Mouse (Mus musculus): ENCODE results near the gene Rpl26. TPM values are rescaled to one million over a fixed set of nuclear protein-coding genes. Genes with fewer than 3 reads are reported as not detected.

Rpl26 gene
- polyA plus RNA-seq, 1 experiment from 2014 or later, result 691 TPM

- no peak for ATAC-seq (ENCODE audit: low FRiP score)
- Histone ChIP-seq H3K9ac (peak overlapping the region; percentile 8; the same call in 1 of the 2 replicates), H3K4me3 (no peak overlapping the region), H3K27ac (no peak overlapping the region), H3K36me3 (no peaks in the 10 kb centered on the region), H3K4me1 (replicated peaks) (no peaks in the 10 kb centered on the region), H3K4me2 (no peak overlapping the region), H3K9me3 (no peaks in the 10 kb centered on the region), H3K27me3 (no peaks in the 10 kb centered on the region)
- WGBS, result 80% methylated on average over 15 of the region's 15 CpGs
These were observed 9.1 kb upstream of the Rpl26 start for GRCm38 (mm10) chr11:68892233-68892832.

GRCm38 (mm10) chr11:68893911-68894464, 7.4 kb upstream of the Rpl26 start:
- no peak overlapping the region for H3K4me3 ChIP-seq
- no peaks in the 10 kb centered on the region for H3K36me3 ChIP-seq
- H3K27me3 ChIP-seq, result 0 out of 2 replicates have a peak, but pooled peaks cover 1% of the 10 kb centered on the region
- H3K27ac ChIP-seq, result no peak overlapping the region
- WGBS, result 75% methylated on average over 12 of the region's 12 CpGs
- H3K4me2 ChIP-seq, result no peak overlapping the region
- ATAC-seq (ENCODE audit: low FRiP score), result no peak
- H3K9me3 ChIP-seq, result no peaks in the 10 kb centered on the region
- H3K9ac ChIP-seq, result no peak overlapping the region; the same call in 1 of the 2 replicates
- no peaks in the 10 kb centered on the region for H3K4me1 ChIP-seq (replicated peaks)

DNA sequence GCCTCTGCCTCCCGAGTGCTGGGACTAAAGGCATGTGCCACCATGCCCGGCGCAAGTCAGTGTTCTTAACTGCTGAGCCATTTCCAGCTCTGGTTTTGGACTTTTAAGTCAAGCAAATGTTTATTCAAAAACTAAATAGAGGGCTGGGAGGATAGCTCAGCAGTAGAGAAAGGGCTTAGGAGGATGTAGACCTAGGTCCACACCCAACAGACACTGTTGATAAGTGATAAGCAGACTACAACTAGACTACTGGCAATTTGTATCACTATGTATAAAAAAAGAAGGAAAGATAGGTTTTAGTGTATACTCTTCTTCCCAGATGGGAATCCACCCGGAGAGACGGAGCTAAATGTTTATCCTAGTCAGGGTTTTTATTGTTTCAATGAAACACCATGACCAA, 5.1 kb upstream of the Rpl26 start:
- H3K9me3 ChIP-seq, result no peaks in the 10 kb centered on the region
- H3K27ac ChIP-seq, result no peak overlapping the region
- no peak overlapping the region for H3K4me3 ChIP-seq
- ATAC-seq (ENCODE audit: low FRiP score), result no peak
- 95% methylated on average over 5 of the region's 5 CpGs for WGBS
- H3K4me2 ChIP-seq, result no peak overlapping the region
- no peak overlapping the region for H3K9ac ChIP-seq
- no peaks in the 10 kb centered on the region for H3K36me3 ChIP-seq
- H3K4me1 ChIP-seq (replicated peaks), result peaks cover 5% of the 10 kb centered on the region; the same call in 1 of the 2 replicates
- 0 out of 2 replicates have a peak, but pooled peaks cover 10% of the 10 kb centered on the region for H3K27me3 ChIP-seq

- Histone ChIP-seq H3K27me3 (0 out of 2 replicates have a peak, but pooled peaks cover 10% of the 10 kb centered on the region), H3K9ac (no peak overlapping the region), H3K27ac (no peak overlapping the region), H3K4me1 (replicated peaks) (peaks cover 5% of the 10 kb centered on the region; the same call in 1 of the 2 replicates), H3K4me2 (no peak overlapping the region), H3K9me3 (no peaks in the 10 kb centered on the region), H3K4me3 (no peak overlapping the region), H3K36me3 (no peaks in the 10 kb centered on the region)
- 47% methylated on average over 4 of the region's 4 CpGs for WGBS
- ATAC-seq (ENCODE audit: low FRiP score), result no peak
These were observed 4.3 kb upstream of the Rpl26 start for GRCm38 (mm10) chr11:68897120-68897519.

DNA sequence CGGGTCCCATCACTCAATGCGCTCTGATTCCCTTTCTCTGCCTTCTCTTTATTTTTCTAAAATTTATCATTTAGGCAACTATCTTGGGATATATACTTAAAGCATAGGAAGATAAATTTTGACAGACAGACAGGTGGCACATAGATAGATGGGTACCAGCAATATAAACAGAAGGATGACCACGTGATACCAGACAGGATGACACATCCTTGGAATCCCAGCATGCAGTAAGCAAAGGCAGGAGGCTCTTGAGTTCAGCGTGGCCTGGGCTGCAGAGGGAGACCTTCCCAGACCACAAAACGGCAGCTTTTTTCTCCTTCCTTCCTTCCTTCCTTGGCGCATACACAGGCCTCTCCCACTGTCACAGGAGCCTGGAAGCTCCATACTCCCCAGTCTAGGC, 3.5 kb upstream of the Rpl26 start:
- Histone ChIP-seq H3K36me3 (peaks cover 1% of the 10 kb centered on the region; the same call in 1 of the 2 replicates), H3K4me1 (replicated peaks) (peaks cover 12% of the 10 kb centered on the region), H3K9ac (no peak overlapping the region), H3K27ac (no peak overlapping the region), H3K4me3 (no peak overlapping the region), H3K4me2 (no peak overlapping the region), H3K27me3 (0 out of 2 replicates have a peak, but pooled peaks cover 10% of the 10 kb centered on the region), H3K9me3 (no peaks in the 10 kb centered on the region)
- no peak for ATAC-seq (ENCODE audit: low FRiP score)
- 82% methylated on average over 6 of the region's 6 CpGs for WGBS

DNA sequence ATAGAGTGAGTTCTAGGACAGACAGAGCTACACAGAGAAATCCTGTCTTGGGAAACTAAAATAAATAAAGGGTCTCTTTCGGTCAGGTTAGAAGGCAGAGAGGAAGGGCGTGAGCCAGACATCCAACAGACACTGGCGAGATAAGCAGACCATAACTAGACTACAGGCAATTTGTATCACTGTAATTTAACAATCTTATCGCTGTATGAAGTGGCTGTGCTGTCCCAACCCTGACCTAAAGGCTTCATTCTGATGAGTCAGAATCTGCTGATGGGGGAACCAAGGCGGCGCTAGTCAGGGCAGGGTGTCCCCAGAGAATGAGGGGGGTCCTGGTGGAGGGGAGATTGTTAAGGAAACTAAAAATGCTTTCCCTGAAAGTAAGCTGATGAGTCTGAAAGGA, 2.6 kb upstream of the Rpl26 start:
- no peak overlapping the region for H3K4me2 ChIP-seq
- H3K36me3 ChIP-seq, result peaks cover 11% of the 10 kb centered on the region
- H3K27ac ChIP-seq, result no peak overlapping the region
- H3K27me3 ChIP-seq, result 0 out of 2 replicates have a peak, but pooled peaks cover 10% of the 10 kb centered on the region
- H3K4me3 ChIP-seq, result no peak overlapping the region
- H3K9me3 ChIP-seq, result no peaks in the 10 kb centered on the region
- ATAC-seq (ENCODE audit: low FRiP score), result no peak
- WGBS, result 88% methylated on average over 6 of the region's 6 CpGs
- H3K4me1 ChIP-seq (replicated peaks), result peaks cover 16% of the 10 kb centered on the region
- no peak overlapping the region for H3K9ac ChIP-seq

GRCm38 (mm10) chr11:68899815-68900214, 1.6 kb upstream of the Rpl26 start:
- Histone ChIP-seq H3K36me3 (peaks cover 21% of the 10 kb centered on the region), H3K27me3 (0 out of 2 replicates have a peak, but pooled peaks cover 10% of the 10 kb centered on the region), H3K4me3 (no peak overlapping the region), H3K4me2 (no peak overlapping the region), H3K4me1 (replicated peaks) (peaks cover 16% of the 10 kb centered on the region), H3K9me3 (no peaks in the 10 kb centered on the region), H3K27ac (no peak overlapping the region), H3K9ac (no peak overlapping the region)
- ATAC-seq (ENCODE audit: low FRiP score), result no peak
- WGBS, result 90% methylated on average over 8 of the region's 8 CpGs

DNA sequence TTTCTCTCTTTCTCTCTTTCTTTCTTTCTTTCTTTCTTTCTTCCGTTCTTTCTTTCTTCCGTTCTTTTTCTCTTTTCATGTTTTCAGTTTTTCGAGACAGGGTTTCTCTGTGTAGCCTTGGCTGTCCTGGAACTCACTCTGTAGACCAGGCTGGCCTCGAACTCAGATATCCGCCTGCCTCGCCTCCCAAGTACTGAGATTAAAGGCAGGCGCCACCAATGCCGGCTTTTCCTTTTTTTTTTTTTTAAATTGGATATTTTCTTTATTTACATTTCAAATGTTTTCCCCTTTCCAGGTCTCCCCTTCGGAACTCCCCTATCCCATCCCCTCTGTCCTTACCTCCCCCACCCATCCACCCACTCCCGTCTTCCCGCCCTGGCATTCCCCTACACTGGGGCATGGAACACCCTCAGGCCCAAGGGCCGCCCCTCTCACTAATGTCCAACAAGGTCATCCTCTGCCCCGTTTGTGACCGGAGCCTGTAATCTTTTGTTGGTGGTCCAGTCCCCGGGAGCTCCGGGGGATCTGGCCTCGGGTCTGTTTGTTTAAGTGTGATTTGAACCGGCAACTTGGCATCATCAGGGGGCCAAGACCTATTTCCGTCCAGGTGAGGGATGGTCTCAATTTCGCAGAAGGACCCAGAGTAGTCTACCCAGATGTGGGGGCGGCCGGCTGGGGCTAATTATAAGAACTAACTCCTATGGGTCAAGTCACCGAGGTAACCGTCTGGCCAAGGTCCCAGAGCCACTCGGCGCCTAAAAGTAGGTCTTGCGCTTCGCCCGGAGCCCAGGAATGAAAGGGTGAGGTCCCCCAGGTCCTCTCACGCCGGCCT, 648 bp upstream of the Rpl26 start:
- H3K36me3 ChIP-seq, result peaks cover 30% of the 10 kb centered on the region
- no peaks in the 10 kb centered on the region for H3K9me3 ChIP-seq
- H3K4me1 ChIP-seq (replicated peaks), result peaks cover 16% of the 10 kb centered on the region
- ATAC-seq (ENCODE audit: low FRiP score), result peak; percentile 65; the same call in 1 of the 2 replicates
- H3K4me3 ChIP-seq, result peak overlapping the region; percentile 94
- H3K27me3 ChIP-seq, result 0 out of 2 replicates have a peak, but pooled peaks cover 10% of the 10 kb centered on the region
- peak overlapping the region; percentile 60 for H3K4me2 ChIP-seq
- WGBS, result 30% methylated on average over 31 of the region's 31 CpGs
- H3K9ac ChIP-seq, result peak overlapping the region; percentile 66
- no peak overlapping the region for H3K27ac ChIP-seq

GRCm38 (mm10) chr11:68902047-68902364, 623 bp downstream of the Rpl26 start:
- Histone ChIP-seq H3K4me1 (replicated peaks) (peaks cover 16% of the 10 kb centered on the region), H3K4me2 (peak overlapping the region; percentile 76), H3K9ac (peak overlapping the region; percentile 92), H3K9me3 (no peaks in the 10 kb centered on the region), H3K27me3 (0 out of 2 replicates have a peak, but pooled peaks cover 10% of the 10 kb centered on the region), H3K4me3 (peak overlapping the region; percentile 94), H3K36me3 (peaks cover 43% of the 10 kb centered on the region), H3K27ac (peak overlapping the region; percentile 94)
- ATAC-seq (ENCODE audit: low FRiP score), result no peak
- WGBS, result 2% methylated on average over 10 of the region's 10 CpGs

DNA sequence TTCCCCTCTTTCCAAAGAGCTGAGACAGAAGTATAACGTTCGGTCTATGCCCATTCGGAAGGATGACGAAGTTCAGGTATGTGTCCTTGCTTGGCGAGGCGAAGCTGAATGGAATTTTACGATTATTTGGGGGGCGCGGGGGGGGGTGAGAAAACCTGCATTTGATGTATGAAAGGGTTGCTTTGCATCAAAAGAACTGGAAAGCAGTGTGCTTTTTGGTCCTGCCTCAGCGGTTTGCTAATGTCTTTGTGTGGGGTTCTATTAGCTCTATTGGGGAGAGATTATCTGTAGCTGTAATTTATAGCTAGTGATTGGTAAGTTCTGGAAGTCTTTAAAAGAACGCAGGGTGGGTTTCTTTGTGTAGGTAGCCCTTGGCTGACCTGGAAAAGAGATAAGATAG, 984 bp downstream of the Rpl26 start:
- H3K4me2 ChIP-seq, result peak overlapping the region; percentile 76
- H3K9ac ChIP-seq, result peak overlapping the region; percentile 92
- no peaks in the 10 kb centered on the region for H3K9me3 ChIP-seq
- H3K4me3 ChIP-seq, result peak overlapping the region; percentile 94
- ATAC-seq (ENCODE audit: low FRiP score), result no peak
- peaks cover 46% of the 10 kb centered on the region for H3K36me3 ChIP-seq
- peaks cover 16% of the 10 kb centered on the region for H3K4me1 ChIP-seq (replicated peaks)
- WGBS, result 5% methylated on average over 11 of the region's 11 CpGs
- H3K27ac ChIP-seq, result no peak overlapping the region
- H3K27me3 ChIP-seq, result 0 out of 2 replicates have a peak, but pooled peaks cover 10% of the 10 kb centered on the region

DNA sequence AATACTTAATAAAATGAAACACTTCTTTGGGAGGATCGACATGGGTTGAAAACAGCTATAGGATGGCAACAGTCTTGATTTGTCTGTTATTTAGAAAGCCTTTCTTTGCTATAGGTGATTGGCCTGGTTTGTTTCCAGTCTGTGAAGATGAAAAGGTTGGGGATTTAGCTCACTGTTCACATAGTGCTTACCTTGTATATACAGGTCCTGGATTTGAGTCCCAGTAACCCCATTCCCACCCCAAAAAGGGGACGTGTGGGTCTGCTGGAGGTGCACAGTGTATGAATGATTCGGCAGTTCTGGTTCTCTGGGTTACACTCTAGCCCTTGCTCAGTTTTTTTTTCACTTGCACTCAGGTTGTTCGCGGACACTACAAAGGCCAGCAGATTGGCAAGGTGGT, 1.4 kb downstream of the Rpl26 start:
- Histone ChIP-seq H3K4me3 (peak overlapping the region; percentile 94), H3K4me1 (replicated peaks) (peaks cover 16% of the 10 kb centered on the region), H3K9me3 (no peaks in the 10 kb centered on the region), H3K27ac (no peak overlapping the region), H3K36me3 (peaks cover 51% of the 10 kb centered on the region), H3K4me2 (peak overlapping the region; percentile 76), H3K9ac (peak overlapping the region; percentile 92), H3K27me3 (0 out of 2 replicates have a peak, but pooled peaks cover 10% of the 10 kb centered on the region)
- no peak for ATAC-seq (ENCODE audit: low FRiP score)
- 83% methylated on average over 5 of the region's 5 CpGs for WGBS

DNA sequence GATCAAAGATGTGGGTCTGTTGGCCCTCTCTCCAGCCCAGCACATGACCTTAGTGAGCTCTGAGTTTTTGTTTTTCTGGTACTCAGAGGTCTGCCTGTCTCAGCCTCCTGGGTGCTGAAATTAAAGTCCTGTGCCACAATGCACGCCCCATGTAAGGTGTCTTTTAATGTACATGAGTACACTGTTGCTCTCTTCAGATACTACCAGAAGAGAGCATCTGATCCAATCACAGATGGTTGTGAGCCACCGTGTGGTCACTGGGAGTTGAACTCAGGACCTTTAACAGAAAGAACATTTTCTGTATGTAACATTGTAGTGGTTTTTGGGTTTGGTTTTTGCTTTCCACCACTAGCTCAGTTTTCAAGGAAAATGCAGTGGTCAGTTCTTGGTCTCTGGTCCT, 2.4 kb downstream of the Rpl26 start:
- ATAC-seq (ENCODE audit: low FRiP score), result no peak
- Histone ChIP-seq H3K9me3 (no peaks in the 10 kb centered on the region), H3K27ac (no peak overlapping the region), H3K27me3 (0 out of 2 replicates have a peak, but pooled peaks cover 10% of the 10 kb centered on the region), H3K4me2 (no peak overlapping the region), H3K4me3 (no peak overlapping the region), H3K9ac (no peak overlapping the region), H3K4me1 (replicated peaks) (peaks cover 16% of the 10 kb centered on the region), H3K36me3 (peaks cover 51% of the 10 kb centered on the region)
- 90% methylated on average over 2 of the region's 2 CpGs for WGBS

Data from hindbrain, embryonic 13.5 days (tissue).